Comparison of ENCODE assay signal across 28 mouse cellular contexts in genomic region chr6:134167963-134168362, GRCm38 (mm10).
DNase-seq lines count a peak whose midpoint lies in the region; ATAC-seq and TF ChIP-seq lines count a peak whose summit lies in the region.
"Had no signal": no experiment of that assay in that cellular context is flagged by ENCODE, and none has a peak within 500 bp of the region (broad histone marks: within the 10 kb centered on the region; RNA-seq: fewer than 3 reads in every experiment).

No protein-coding gene starts in this region.

- no peak overlapping the region for H3K27ac ChIP-seq in heart, embryonic 11.5 days (ENCODE audit: low read depth, low read length)
- no peak overlapping the region for H3K27ac ChIP-seq in heart, embryonic 12.5 days (ENCODE audit: poor library complexity, severe bottlenecking)
- peak overlapping the region; percentile 17; the same call in 1 of the 2 replicates for H3K27ac ChIP-seq in heart, embryonic 16.5 days (ENCODE audit: low read length)
- peak overlapping the region; percentile 84 for H3K27ac ChIP-seq in ES-Bruce4 (ENCODE audit: insufficient read depth, low read length)
- H3K27ac ChIP-seq: embryonic facial prominence, embryonic 12.5 days; embryonic facial prominence, embryonic 15.5 days; gastrocnemius, adult 2 months; heart, embryonic 15.5 days; hindbrain, embryonic 10.5 days; hindbrain, embryonic 13.5 days; intestine, embryonic 15.5 days had no signal

- peak; percentile 42 to 58 for DNase-seq in heart, adult 18-20 months
- DNase-seq in heart, postnatal 36 days, result no peak
- DNase-seq in heart, adult 8-10 months (ENCODE audit: low spot score), result no peak
- DNase-seq: adrenal gland, adult 2 months; adrenal gland, postnatal 14 days; B cell, adult 2 months; cerebellum, adult 11 months; cerebellum, adult 2 months; cerebellum, adult 9-11 months; cerebellum, postnatal 25 days; forebrain, postnatal 0 days; gastrocnemius, adult 2 months; gastrocnemius, postnatal 14 days; kidney, adult 11 months; kidney, adult 8-10 months had no signal

- ATAC-seq in heart, embryonic 11.5 days (replicated peaks; ENCODE audit: insufficient number of reproducible peaks, low FRiP score, low TSS enrichment), result no peak
- ATAC-seq in heart, embryonic 12.5 days (ENCODE audit: insufficient number of reproducible peaks, low FRiP score), result peak; percentile 53; the same call in 1 of the 2 replicates
- ATAC-seq in heart, embryonic 16.5 days (replicated peaks; ENCODE audit: extremely low read depth, insufficient read depth, low FRiP score), result peak; percentile 24; the same call in 1 of the 2 replicates
- ATAC-seq: forebrain, embryonic 14.5 days; forebrain, postnatal 0 days; hindbrain, embryonic 16.5 days; intestine, embryonic 15.5 days had no signal

- H3K9me3 ChIP-seq in heart, embryonic 11.5 days (replicated peaks; ENCODE audit: control insufficient read depth, low read length), result no peaks in the 10 kb centered on the region
- H3K9me3 ChIP-seq in heart, embryonic 12.5 days (replicated peaks), result no peaks in the 10 kb centered on the region
- no peaks in the 10 kb centered on the region for H3K9me3 ChIP-seq in heart, embryonic 16.5 days (replicated peaks; ENCODE audit: control insufficient read depth, low read length)
- H3K9me3 ChIP-seq in ES-Bruce4 (replicated peaks; ENCODE audit: control insufficient read depth, insufficient read depth, low read length, poor library complexity, severe bottlenecking), result no peaks in the 10 kb centered on the region
- H3K9me3 ChIP-seq: embryonic facial prominence, embryonic 12.5 days; embryonic facial prominence, embryonic 15.5 days; heart, embryonic 15.5 days; hindbrain, embryonic 10.5 days; hindbrain, embryonic 13.5 days; intestine, embryonic 15.5 days had no signal

- peaks cover 37% of the 10 kb centered on the region for H3K4me1 ChIP-seq in heart, embryonic 11.5 days (ENCODE audit: control insufficient read depth, insufficient read depth, low read length)
- H3K4me1 ChIP-seq in heart, embryonic 12.5 days (replicated peaks), result peaks cover 71% of the 10 kb centered on the region
- H3K4me1 ChIP-seq in heart, embryonic 16.5 days (ENCODE audit: control insufficient read depth, insufficient read depth, low read length), result peaks cover 46% of the 10 kb centered on the region
- peaks cover 9% of the 10 kb centered on the region for H3K4me1 ChIP-seq in ES-Bruce4 (ENCODE audit: control insufficient read depth, insufficient read depth, low read length)

- no peak overlapping the region for H3K4me2 ChIP-seq in heart, embryonic 11.5 days
- no peak overlapping the region for H3K4me2 ChIP-seq in heart, embryonic 12.5 days
- no peak overlapping the region for H3K4me2 ChIP-seq in heart, embryonic 16.5 days (ENCODE audit: low read depth, low read length)
- H3K4me2 ChIP-seq: embryonic facial prominence, embryonic 12.5 days; embryonic facial prominence, embryonic 15.5 days; heart, embryonic 15.5 days; hindbrain, embryonic 13.5 days; intestine, embryonic 15.5 days had no signal

- no peaks in the 10 kb centered on the region for H3K27me3 ChIP-seq in heart, embryonic 11.5 days (ENCODE audit: control insufficient read depth, insufficient read depth, low read length)
- H3K27me3 ChIP-seq in heart, embryonic 12.5 days (replicated peaks), result no peaks in the 10 kb centered on the region
- no peaks in the 10 kb centered on the region for H3K27me3 ChIP-seq in heart, embryonic 16.5 days (ENCODE audit: control insufficient read depth, insufficient read depth, low read length)
- no peaks in the 10 kb centered on the region for H3K27me3 ChIP-seq in ES-Bruce4 (ENCODE audit: control insufficient read depth, insufficient read depth, low read length, poor library complexity, severe bottlenecking)
- H3K27me3 ChIP-seq: CH12.LX; embryonic facial prominence, embryonic 12.5 days; embryonic facial prominence, embryonic 15.5 days; heart, embryonic 15.5 days; hindbrain, embryonic 13.5 days; intestine, embryonic 15.5 days had no signal

- intact Hi-C loops in heart, postnatal 36 days (cut with DNase I), result no loop called here

- no peaks in the 10 kb centered on the region for H3K36me3 ChIP-seq in heart, embryonic 11.5 days (ENCODE audit: control insufficient read depth, insufficient read depth, low read length)
- H3K36me3 ChIP-seq in heart, embryonic 12.5 days, result no peaks in the 10 kb centered on the region
- no peaks in the 10 kb centered on the region for H3K36me3 ChIP-seq in heart, embryonic 16.5 days (ENCODE audit: control insufficient read depth, insufficient read depth)
- no peaks in the 10 kb centered on the region for H3K36me3 ChIP-seq in ES-Bruce4 (ENCODE audit: control insufficient read depth, insufficient read depth, low read length, poor library complexity, severe bottlenecking)
- H3K36me3 ChIP-seq: embryonic facial prominence, embryonic 12.5 days; embryonic facial prominence, embryonic 15.5 days; heart, embryonic 15.5 days; hindbrain, embryonic 10.5 days; hindbrain, embryonic 13.5 days; intestine, embryonic 15.5 days had no signal

- no peak overlapping the region for H3K4me3 ChIP-seq in heart, embryonic 11.5 days (ENCODE audit: low read depth, low read length)
- no peak overlapping the region for H3K4me3 ChIP-seq in heart, embryonic 12.5 days
- no peak overlapping the region for H3K4me3 ChIP-seq in heart, embryonic 16.5 days (ENCODE audit: low read length)
- no peak overlapping the region for H3K4me3 ChIP-seq in ES-Bruce4 (ENCODE audit: low read depth, low read length)
- H3K4me3 ChIP-seq: embryonic facial prominence, embryonic 12.5 days; embryonic facial prominence, embryonic 15.5 days; gastrocnemius, adult 2 months; heart, embryonic 15.5 days; hindbrain, embryonic 10.5 days; hindbrain, embryonic 13.5 days; intestine, embryonic 15.5 days had no signal

- TF ChIP-seq EP300 in ES-Bruce4 (IDR thresholded peaks at IDR 0.05; ENCODE audit: insufficient read depth, low read depth, low read length), result no peak

- H3K9ac ChIP-seq in heart, embryonic 11.5 days (ENCODE audit: low read depth, low read length), result no peak overlapping the region
- H3K9ac ChIP-seq in heart, embryonic 12.5 days, result no peak overlapping the region
- H3K9ac ChIP-seq in heart, embryonic 16.5 days (ENCODE audit: low read length), result no peak overlapping the region
- H3K9ac ChIP-seq in ES-Bruce4 (ENCODE audit: low read depth, poor library complexity, severe bottlenecking), result no peak overlapping the region
- H3K9ac ChIP-seq: embryonic facial prominence, embryonic 12.5 days; embryonic facial prominence, embryonic 15.5 days; forebrain, postnatal 0 days; heart, embryonic 15.5 days; hindbrain, embryonic 13.5 days; intestine, embryonic 15.5 days had no signal

- no peak for TF ChIP-seq CTCF in ES-Bruce4 (IDR thresholded peaks at IDR 0.05; ENCODE audit: low read depth, low read length)

- 44% methylated on average over 5 of the region's 5 CpGs for WGBS in heart, embryonic 11.5 days (ENCODE audit: insufficient replicate concordance)
- 42% methylated on average over 5 of the region's 5 CpGs for WGBS in heart, embryonic 12.5 days
- WGBS in heart, embryonic 16.5 days, result 52% methylated on average over 5 of the region's 5 CpGs

- no peak for TF ChIP-seq POLR2A in ES-Bruce4 (IDR thresholded peaks at IDR 0.05; ENCODE audit: insufficient read depth, low read length)

Comparison
In these comparisons a context has a peak if more than half of its experiments do, and no peak if none do; other contexts are left out.
1. DNase-seq: peak in heart, adult 18-20 months (2 of 2); none in heart, postnatal 36 days (0 of 2) and heart, adult 8-10 months (single experiment).
2. H3K27ac ChIP-seq: peak in heart, embryonic 16.5 days (single experiment) and ES-Bruce4 (single experiment); none in heart, embryonic 11.5 days (single experiment) and heart, embryonic 12.5 days (single experiment).